Mouse (Mus musculus) forebrain, embryonic 14.5 days (tissue): ENCODE results near the gene Ftl1. TPM values are rescaled to one million over a fixed set of nuclear protein-coding genes. Genes with fewer than 3 reads are reported as not detected.
A peak's percentile ranks its signal among the peaks of the same experiment; 100 is the strongest.
"Not testable (repeated sequence)": the region's sequence is repeated elsewhere in the genome, so short reads cannot be mapped to it uniquely, and the experiment has no call there.

Experiments
- ATAC-seq: fragments of 200-750 bp; cut with Nextera tagmentation; 2 replicates; pipeline ENCODE4 v1.8.0; 2017; ENCODE audit warnings: mild to moderate bottlenecking, moderate library complexity
- DNase-seq: peaks from one replicate; pipeline ENCODE4 v3.0.0-alpha.2; 2015; ENCODE audit warnings: low spot score
- H3K27ac ChIP-seq: fragments of 300-500 bp; sonication (generic); 2 replicates; pipeline ENCODE4 v1.5.1; 2014; ENCODE audit warnings: low read depth, mild to moderate bottlenecking, control low read depth, low read length, moderate library complexity
- H3K27me3 ChIP-seq: fragments of 300-500 bp; sonication (generic); replicated peaks from 2 replicates; pipeline ENCODE4 v1.6.1; 2014; ENCODE audit warnings: low read length, control low read depth, mixed read lengths; ENCODE audit not compliant: control insufficient read depth, insufficient read depth
- H3K36me3 ChIP-seq: fragments of 300-500 bp; sonication (generic); 2 replicates; pipeline ENCODE4 v1.6.1; 2014; ENCODE audit warnings: low read length, control low read depth; ENCODE audit not compliant: control insufficient read depth, insufficient read depth
- H3K4me1 ChIP-seq: fragments of 300-500 bp; sonication (generic); 2 replicates; pipeline ENCODE4 v1.6.1; 2014; ENCODE audit warnings: antibody characterized with exemption, low read length, control low read depth; ENCODE audit not compliant: control insufficient read depth, insufficient read depth
- H3K4me2 ChIP-seq: fragments of 300-500 bp; sonication (generic); 2 replicates; pipeline ENCODE4 v1.6.1; 2014; ENCODE audit warnings: mild to moderate bottlenecking, control low read depth, low read length
- H3K4me3 ChIP-seq: fragments of 300-500 bp; sonication (generic); 2 replicates; pipeline ENCODE4 v1.5.1; 2014; ENCODE audit warnings: low read depth, low read length, control low read depth
- H3K9ac ChIP-seq: fragments of 300-500 bp; sonication (generic); 2 replicates; pipeline ENCODE4 v1.6.1; 2014; ENCODE audit warnings: mild to moderate bottlenecking, low read length, control low read depth, moderate library complexity
- H3K9me3 ChIP-seq: fragments of 300-500 bp; sonication (generic); replicated peaks from 2 replicates; pipeline ENCODE4 v1.6.1; 2016; ENCODE audit warnings: low read length, control low read depth, mixed read lengths; ENCODE audit not compliant: control insufficient read depth
- WGBS: fragments of 180-500 bp; shearing (Covaris S2); extraction: QIAGEN DNeasy Blood & Tissue Kit; methylation state at CpG from one replicate; pipeline ENCODE4 v1.1.7; 2014; 5-methylcytosine and 5-hydroxymethylcytosine counted together
- polyA plus RNA-seq: library from polyadenylated mRNA; unstranded; fragments of >200 nt; fragmentation: Nextera tagmentation; extraction: Ambion mirVana; gene quantifications from 2 replicates; pipeline ENCODE4 v1.2.1, GENCODE M21; 2014

The Ftl1 gene
- polyA plus RNA-seq, 1 experiment from 2014 or later: 6,800 TPM

GRCm38 (mm10) chr7:45466283-45467089 lies 6.8 kb upstream of the Ftl1 start, which contains the start of gene Bax:
Bax (minus strand) TSS chr7:45466898.
- Histone ChIP-seq H3K36me3 (peaks cover 40% of the 10 kb centered on the region), H3K9me3 (no peaks in the 10 kb centered on the region), H3K27me3 (no peaks in the 10 kb centered on the region), H3K4me2 (peak within 1 kb of the TSS; percentile 92), H3K9ac (peak within 1 kb of the TSS; percentile 88), H3K4me3 (peak within 1 kb of the TSS; percentile 86), H3K27ac (peak within 1 kb of the TSS; percentile 52), H3K4me1 (peaks cover 9% of the 10 kb centered on the region; the same call in 1 of the 2 replicates)
- ATAC-seq (peak; percentile 87), DNase-seq (peak; percentile 99)
- WGBS: under 1% methylated on average over 55 of the region's 58 CpGs

DNA sequence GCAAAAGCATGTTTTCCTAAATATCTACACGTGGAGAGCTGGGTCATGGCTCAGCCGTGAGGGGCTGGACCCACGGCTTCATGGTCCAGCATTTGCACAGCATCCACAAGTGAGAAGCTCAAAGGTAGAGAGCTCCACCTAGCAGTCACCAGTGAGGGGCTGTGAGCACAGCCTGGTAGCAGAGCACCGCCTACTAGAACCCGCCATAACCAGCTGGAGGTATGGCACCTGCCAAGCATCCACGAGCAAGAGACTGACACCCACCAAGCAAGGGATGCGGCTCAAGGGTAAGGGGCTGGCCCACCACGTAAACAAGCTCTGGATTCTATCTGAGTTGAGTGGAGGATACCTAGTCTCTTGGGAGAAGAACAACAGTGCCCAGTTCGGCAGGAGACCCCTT lies 5.9 kb upstream of the Ftl1 start:
- Histone ChIP-seq H3K4me3 (peak overlapping the region; percentile 86), H3K9ac (peak overlapping the region; percentile 88; the same call in 1 of the 2 replicates), H3K27me3 (no peaks in the 10 kb centered on the region), H3K27ac (no peak overlapping the region), H3K36me3 (peaks cover 44% of the 10 kb centered on the region), H3K4me2 (peak overlapping the region; percentile 92), H3K9me3 (no peaks in the 10 kb centered on the region), H3K4me1 (peaks cover 11% of the 10 kb centered on the region)
- DNase-seq (no peak), ATAC-seq (no peak)
- WGBS: 86% methylated on average over 9 of the region's 9 CpGs

DNA sequence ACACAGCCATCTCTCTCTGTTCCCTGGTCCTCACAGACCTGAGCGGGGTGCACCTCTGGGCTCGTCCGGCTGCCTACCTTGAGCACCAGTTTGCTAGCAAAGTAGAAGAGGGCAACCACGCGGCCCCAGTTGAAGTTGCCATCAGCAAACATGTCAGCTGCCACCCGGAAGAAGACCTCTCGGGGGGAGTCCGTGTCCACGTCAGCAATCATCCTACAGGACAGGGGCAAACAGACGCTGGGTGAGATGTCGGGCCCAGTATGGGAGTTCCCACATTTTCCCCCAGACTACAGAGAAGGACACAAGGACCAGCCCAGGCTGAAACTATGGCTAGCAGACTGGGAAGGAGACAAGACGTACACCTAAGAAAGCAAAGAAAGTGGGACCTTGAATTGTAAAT lies 5.4 kb upstream of the Ftl1 start:
- WGBS: 93% methylated on average over 12 of the region's 12 CpGs
- peaks cover 44% of the 10 kb centered on the region for H3K36me3 ChIP-seq
- no peak overlapping the region for H3K27ac ChIP-seq
- no peak overlapping the region for H3K4me3 ChIP-seq
- H3K4me2 ChIP-seq: peak overlapping the region; percentile 92; the same call in 1 of the 2 replicates
- H3K27me3 ChIP-seq: no peaks in the 10 kb centered on the region
- ATAC-seq: no peak
- peak overlapping the region; percentile 88; the same call in 1 of the 2 replicates for H3K9ac ChIP-seq
- H3K4me1 ChIP-seq: peaks cover 16% of the 10 kb centered on the region
- DNase-seq: no peak
- H3K9me3 ChIP-seq: no peaks in the 10 kb centered on the region

DNA sequence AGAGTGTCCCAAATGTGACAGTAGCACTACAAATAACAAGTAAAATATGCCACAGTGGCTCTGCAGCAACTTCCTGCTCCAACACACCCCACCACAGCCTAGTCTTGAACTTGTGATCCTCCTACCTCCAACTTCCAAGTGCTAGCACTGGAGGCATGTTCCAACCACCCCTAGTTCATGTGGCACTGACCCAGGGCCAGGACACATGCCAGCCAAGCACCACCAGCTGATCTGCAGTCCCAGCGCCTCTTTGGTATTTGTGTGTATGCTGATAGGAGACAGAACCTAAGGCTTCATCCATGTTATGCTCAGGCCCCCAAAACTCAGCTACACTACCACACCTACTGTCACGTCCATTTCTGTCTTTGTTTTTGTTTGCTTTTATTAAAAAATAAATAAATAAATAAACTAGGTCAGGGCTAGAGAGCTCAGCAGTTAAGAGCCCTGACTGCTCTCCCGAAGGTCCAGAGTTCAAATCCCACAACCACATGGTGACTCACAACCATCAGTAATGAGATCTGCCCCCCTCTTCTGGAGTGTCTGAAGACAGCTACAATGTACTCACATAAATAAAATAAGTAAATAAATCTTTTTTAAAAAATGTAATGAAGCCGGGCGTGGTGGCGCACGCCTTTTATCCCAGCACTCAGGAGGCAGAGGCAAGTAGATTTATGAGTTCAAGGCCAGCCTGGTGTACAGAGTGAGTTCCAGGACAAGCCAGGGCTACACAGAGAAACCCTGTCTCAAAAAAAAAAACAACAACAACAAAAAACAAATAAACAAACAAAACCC lies 4.5 kb upstream of the Ftl1 start:
- Histone ChIP-seq H3K4me2 (no peak overlapping the region), H3K36me3 (peaks cover 44% of the 10 kb centered on the region), H3K9ac (no peak overlapping the region), H3K4me1 (peaks cover 17% of the 10 kb centered on the region), H3K4me3 (no peak overlapping the region), H3K27me3 (no peaks in the 10 kb centered on the region), H3K27ac (no peak overlapping the region), H3K9me3 (no peaks in the 10 kb centered on the region)
- DNase-seq (no peak), ATAC-seq (no peak)
- 92% methylated on average over 7 of the region's 7 CpGs for WGBS

DNA sequence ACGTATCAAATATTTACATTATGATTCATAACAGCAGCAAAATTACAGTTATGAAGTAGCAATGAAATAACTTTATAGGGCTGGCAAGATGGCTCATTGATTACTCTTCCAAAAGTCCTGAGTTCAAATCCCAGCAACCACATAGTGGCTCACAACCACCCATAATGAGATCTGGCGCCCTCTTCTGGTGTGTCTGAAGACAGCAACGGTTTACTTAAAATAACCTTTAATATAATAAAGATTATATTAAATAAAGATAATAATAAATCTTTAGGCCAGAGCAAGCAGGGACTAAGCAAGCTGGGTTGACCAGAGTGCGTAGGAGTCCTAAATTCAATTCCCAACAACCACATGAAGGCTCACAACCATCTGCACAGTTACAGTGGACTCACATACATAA lies 3.2 kb upstream of the Ftl1 start:
- not testable (repeated sequence) for H3K9me3 ChIP-seq, ATAC-seq, H3K4me3 ChIP-seq, H3K27ac ChIP-seq, DNase-seq, H3K9ac ChIP-seq, H3K27me3 ChIP-seq, H3K4me2 ChIP-seq
- H3K36me3 ChIP-seq: peaks cover 51% of the 10 kb centered on the region
- WGBS: 77% methylated on average over 4 of the region's 4 CpGs
- peaks cover 21% of the 10 kb centered on the region for H3K4me1 ChIP-seq

DNA sequence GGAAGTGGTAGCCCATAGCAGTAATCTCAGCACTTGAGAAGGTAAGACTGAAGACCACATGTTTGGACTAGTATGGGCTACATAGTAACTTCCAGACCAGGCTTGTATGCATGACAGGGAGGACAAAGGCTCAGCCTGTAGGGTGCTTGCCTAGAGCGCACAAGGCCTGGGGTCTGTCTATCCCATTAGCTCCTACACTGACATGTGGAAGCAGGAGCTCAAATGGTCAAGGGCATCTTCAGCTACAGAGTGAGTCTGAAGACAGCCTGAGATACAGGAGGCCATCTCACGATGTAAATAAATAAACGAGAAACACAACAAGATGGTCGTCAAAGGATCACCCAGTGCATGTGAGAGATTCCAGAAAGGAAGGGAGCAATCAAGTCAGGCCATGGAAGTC lies 2.6 kb upstream of the Ftl1 start:
- Histone ChIP-seq H3K27me3 (no peaks in the 10 kb centered on the region), H3K9ac (no peak overlapping the region), H3K4me1 (peaks cover 27% of the 10 kb centered on the region), H3K36me3 (peaks cover 57% of the 10 kb centered on the region), H3K27ac (no peak overlapping the region), H3K4me3 (no peak overlapping the region), H3K9me3 (no peaks in the 10 kb centered on the region), H3K4me2 (no peak overlapping the region)
- no peak for ATAC-seq
- no peak for DNase-seq
- WGBS: 85% methylated on average over 4 of the region's 4 CpGs

- no peak overlapping the region for H3K4me2 ChIP-seq
- 96% methylated on average over 4 of the region's 4 CpGs for WGBS
- DNase-seq (no peak), ATAC-seq (no peak)
- H3K27me3 ChIP-seq: no peaks in the 10 kb centered on the region
- peaks cover 32% of the 10 kb centered on the region for H3K4me1 ChIP-seq
- no peaks in the 10 kb centered on the region for H3K9me3 ChIP-seq
- no peak overlapping the region for H3K4me3 ChIP-seq
- peaks cover 62% of the 10 kb centered on the region for H3K36me3 ChIP-seq
- no peak overlapping the region for H3K9ac ChIP-seq
- no peak overlapping the region for H3K27ac ChIP-seq
Measured at GRCm38 (mm10) chr7:45461781-45462180, 2.1 kb upstream of the Ftl1 start.

GRCm38 (mm10) chr7:45461326-45461725 lies 1.6 kb upstream of the Ftl1 start:
- no peak overlapping the region for H3K9ac ChIP-seq
- peaks cover 33% of the 10 kb centered on the region for H3K4me1 ChIP-seq
- H3K36me3 ChIP-seq: peaks cover 64% of the 10 kb centered on the region
- no peaks in the 10 kb centered on the region for H3K27me3 ChIP-seq
- no peaks in the 10 kb centered on the region for H3K9me3 ChIP-seq
- H3K27ac ChIP-seq: peak overlapping the region; percentile 98; the same call in 1 of the 2 replicates
- no peak overlapping the region for H3K4me3 ChIP-seq
- 65% methylated on average over 5 of the region's 5 CpGs for WGBS
- ATAC-seq (no peak), DNase-seq (no peak)
- no peak overlapping the region for H3K4me2 ChIP-seq
